Mouse (Mus musculus): Measurements from ENCODE around the gene Blm. TPM values are rescaled to one million over a fixed set of nuclear protein-coding genes. Genes with fewer than 3 reads are reported as not detected.

The Blm gene
- 2.6 and 6.4 TPM in 2 replicates for total RNA-seq (2014; rRNA removed; ENCODE audit: low replicate concordance)
- 3.9 and 4.5 TPM in 2 replicates for polyA plus RNA-seq (2015; fragmentation: Nextera tagmentation; extraction: Ambion mirVana)

GRCm38 (mm10) chr7:80535009-80535744, at the start of gene Blm:
TSS of gene Blm (minus strand) at chr7:80535119.
- no peak for TF ChIP-seq CTCF (IDR thresholded peaks at IDR 0.05; ENCODE audit: low read depth)
- 0 out of 2 replicates have a peak, but pooled peaks have one; percentile 48 for TF ChIP-seq EP300 (IDR thresholded peaks at IDR 0.05; ENCODE audit: low read depth)
- WGBS = under 1% methylated on average over 43 of the region's 43 CpGs
- no peaks in the 10 kb centered on the region for H3K9me3 ChIP-seq (replicated peaks; ENCODE audit: control insufficient read depth, low read length)

GRCm38 (mm10) chr7:80583981-80584380, 49.1 kb upstream of the Blm start:
- no peak overlapping the region for H3K4me2 ChIP-seq (ENCODE audit: low read depth, low read length)
- no peak overlapping the region for H3K9ac ChIP-seq (replicated peaks; ENCODE audit: low read depth, low read length)
- no peaks in the 10 kb centered on the region for H3K9me3 ChIP-seq (replicated peaks; ENCODE audit: control insufficient read depth, low read length)
- H3K27ac ChIP-seq (ENCODE audit: low read depth) = 0 out of 2 replicates have a peak overlapping the region, but pooled peaks have one; percentile 70
- ATAC-seq (ENCODE audit: insufficient read depth, low read depth) (peak; percentile 45), DNase-seq (ENCODE audit: low spot score) (peak; percentile 73)
- TF ChIP-seq EP300 (IDR thresholded peaks at IDR 0.05; ENCODE audit: low read depth) = no peak
- peak; percentile 90 for TF ChIP-seq CTCF (IDR thresholded peaks at IDR 0.05; ENCODE audit: low read depth)
- 28% methylated on average over 6 of the region's 6 CpGs for WGBS
- no peak overlapping the region for H3K4me3 ChIP-seq (ENCODE audit: low read depth, low read length)
- H3K4me1 ChIP-seq (ENCODE audit: control insufficient read depth, insufficient read depth) = peaks cover 13% of the 10 kb centered on the region
- H3K27me3 ChIP-seq (ENCODE audit: control insufficient read depth, insufficient read depth, low read length) = 0 out of 2 replicates have a peak, but pooled peaks cover 5% of the 10 kb centered on the region
- H3K36me3 ChIP-seq (replicated peaks; ENCODE audit: control insufficient read depth, insufficient read depth, low read length) = peaks cover 8% of the 10 kb centered on the region

More at GRCm38 (mm10) chr7:80535009-80535744, at the start of gene Blm:
- Histone ChIP-seq H3K4me3 (ENCODE audit: low read depth, low read length) (peak within 1 kb of the TSS; percentile 69), H3K9ac (replicated peaks; ENCODE audit: low read depth, low read length) (peak within 1 kb of the TSS; percentile 69), H3K27me3 (ENCODE audit: control insufficient read depth, insufficient read depth, low read length) (no peaks in the 10 kb centered on the region), H3K27ac (ENCODE audit: low read depth) (peak within 1 kb of the TSS; percentile 80), H3K4me1 (ENCODE audit: control insufficient read depth, insufficient read depth) (peaks cover 7% of the 10 kb centered on the region; the same call in 1 of the 2 replicates), H3K4me2 (ENCODE audit: low read depth, low read length) (peak within 1 kb of the TSS; percentile 88), H3K36me3 (replicated peaks; ENCODE audit: control insufficient read depth, insufficient read depth, low read length) (no peaks in the 10 kb centered on the region)
- ATAC-seq (ENCODE audit: insufficient read depth, low read depth) (peak; percentile 100), DNase-seq (ENCODE audit: low spot score) (peak; percentile 97)

- Histone ChIP-seq H3K9me3 (replicated peaks; ENCODE audit: control insufficient read depth, low read length) (no peaks in the 10 kb centered on the region), H3K4me2 (ENCODE audit: low read depth, low read length) (peak overlapping the region; percentile 29), H3K9ac (replicated peaks; ENCODE audit: low read depth, low read length) (no peak overlapping the region), H3K4me3 (ENCODE audit: low read depth, low read length) (no peak overlapping the region), H3K4me1 (ENCODE audit: control insufficient read depth, insufficient read depth) (peaks cover 13% of the 10 kb centered on the region), H3K27ac (ENCODE audit: low read depth) (peak overlapping the region; percentile 70), H3K27me3 (ENCODE audit: control insufficient read depth, insufficient read depth, low read length) (0 out of 2 replicates have a peak, but pooled peaks cover 5% of the 10 kb centered on the region), H3K36me3 (replicated peaks; ENCODE audit: control insufficient read depth, insufficient read depth, low read length) (no peaks in the 10 kb centered on the region)
- 49% methylated on average over 20 of the region's 20 CpGs for WGBS
- DNase-seq (ENCODE audit: low spot score) (peak; percentile 64), ATAC-seq (ENCODE audit: insufficient read depth, low read depth) (peak; percentile 60)
- TF ChIP-seq EP300 (IDR thresholded peaks at IDR 0.05; ENCODE audit: low read depth) = peak; percentile 72; the same call in 1 of the 2 replicates
- no peak for TF ChIP-seq CTCF (IDR thresholded peaks at IDR 0.05; ENCODE audit: low read depth)
Measured at GRCm38 (mm10) chr7:80582821-80583451, 48.0 kb upstream of the Blm start.

GRCm38 (mm10) chr7:80580368-80580767, 45.4 kb upstream of the Blm start:
- H3K9ac ChIP-seq (replicated peaks; ENCODE audit: low read depth, low read length) = no peak overlapping the region
- no peak overlapping the region for H3K4me3 ChIP-seq (ENCODE audit: low read depth, low read length)
- TF ChIP-seq EP300 (IDR thresholded peaks at IDR 0.05; ENCODE audit: low read depth) = no peak
- peak; percentile 84 for TF ChIP-seq CTCF (IDR thresholded peaks at IDR 0.05; ENCODE audit: low read depth)
- ATAC-seq (ENCODE audit: insufficient read depth, low read depth) (peak; percentile 44; the same call in 1 of the 2 replicates), DNase-seq (ENCODE audit: low spot score) (peak; percentile 59)
- H3K36me3 ChIP-seq (replicated peaks; ENCODE audit: control insufficient read depth, insufficient read depth, low read length) = no peaks in the 10 kb centered on the region
- 0 out of 2 replicates have a peak, but pooled peaks cover 5% of the 10 kb centered on the region for H3K27me3 ChIP-seq (ENCODE audit: control insufficient read depth, insufficient read depth, low read length)
- no peaks in the 10 kb centered on the region for H3K9me3 ChIP-seq (replicated peaks; ENCODE audit: control insufficient read depth, low read length)
- no peaks in the 10 kb centered on the region for H3K4me1 ChIP-seq (ENCODE audit: control insufficient read depth, insufficient read depth)
- WGBS = 16% methylated on average over 6 of the region's 6 CpGs
- no peak overlapping the region for H3K4me2 ChIP-seq (ENCODE audit: low read depth, low read length)
- no peak overlapping the region for H3K27ac ChIP-seq (ENCODE audit: low read depth)

GRCm38 (mm10) chr7:80577417-80577980, 42.6 kb upstream of the Blm start:
- DNase-seq (ENCODE audit: low spot score) (no peak), ATAC-seq (ENCODE audit: insufficient read depth, low read depth) (no peak)
- WGBS = 42% methylated on average over 14 of the region's 14 CpGs

More at GRCm38 (mm10) chr7:80577417-80577980, 42.6 kb upstream of the Blm start:
- Histone ChIP-seq H3K27ac (ENCODE audit: low read depth) (no peak overlapping the region), H3K4me2 (ENCODE audit: low read depth, low read length) (no peak overlapping the region), H3K27me3 (ENCODE audit: control insufficient read depth, insufficient read depth, low read length) (0 out of 2 replicates have a peak, but pooled peaks cover 5% of the 10 kb centered on the region), H3K36me3 (replicated peaks; ENCODE audit: control insufficient read depth, insufficient read depth, low read length) (no peaks in the 10 kb centered on the region), H3K4me3 (ENCODE audit: low read depth, low read length) (no peak overlapping the region), H3K9me3 (replicated peaks; ENCODE audit: control insufficient read depth, low read length) (no peaks in the 10 kb centered on the region), H3K9ac (replicated peaks; ENCODE audit: low read depth, low read length) (no peak overlapping the region), H3K4me1 (ENCODE audit: control insufficient read depth, insufficient read depth) (no peaks in the 10 kb centered on the region)
- TF ChIP-seq EP300 (IDR thresholded peaks at IDR 0.05; ENCODE audit: low read depth) (no peak), CTCF (IDR thresholded peaks at IDR 0.05; ENCODE audit: low read depth) (no peak)

Data from heart, postnatal 0 days (tissue).